Mouse (Mus musculus): ENCODE data around the gene Olfr62. TPM values are rescaled to one million over a fixed set of nuclear protein-coding genes. Genes with fewer than 3 reads are reported as not detected.

The Olfr62 gene
- polyA plus RNA-seq, 1 experiment from 2014 or later = not detected

- Histone ChIP-seq H3K36me3 (ENCODE audit: control insufficient read depth, insufficient read depth, low read length) (no peaks in the 10 kb centered on the region), H3K4me1 (ENCODE audit: control insufficient read depth, insufficient read depth, low read depth, low read length) (peaks cover 3% of the 10 kb centered on the region), H3K4me2 (ENCODE audit: low read length) (no peak overlapping the region), H3K9me3 (ENCODE audit: control insufficient read depth, low read length) (no peaks in the 10 kb centered on the region), H3K27ac (ENCODE audit: low read depth, low read length) (no peak overlapping the region), H3K4me3 (ENCODE audit: low read length) (no peak overlapping the region), H3K27me3 (replicated peaks; ENCODE audit: control insufficient read depth, insufficient read depth, low read length) (no peaks in the 10 kb centered on the region), H3K9ac (ENCODE audit: low read depth, low read length) (no peak overlapping the region)
- ATAC-seq = no peak
- 12% methylated on average over 2 of the region's 2 CpGs for WGBS
These were observed 13.5 kb upstream of the Olfr62 start for GRCm38 (mm10) chr4:118645234-118645633.

GRCm38 (mm10) chr4:118687086-118687485, 28.3 kb downstream of the Olfr62 start:
- Histone ChIP-seq H3K4me1 (ENCODE audit: control insufficient read depth, insufficient read depth, low read depth, low read length) (no peaks in the 10 kb centered on the region), H3K9me3 (ENCODE audit: control insufficient read depth, low read length) (no peaks in the 10 kb centered on the region), H3K36me3 (ENCODE audit: control insufficient read depth, insufficient read depth, low read length) (no peaks in the 10 kb centered on the region), H3K9ac (ENCODE audit: low read depth, low read length) (no peak overlapping the region), H3K4me3 (ENCODE audit: low read length) (no peak overlapping the region), H3K4me2 (ENCODE audit: low read length) (no peak overlapping the region), H3K27ac (ENCODE audit: low read depth, low read length) (no peak overlapping the region), H3K27me3 (replicated peaks; ENCODE audit: control insufficient read depth, insufficient read depth, low read length) (no peaks in the 10 kb centered on the region)
- WGBS = 81% methylated on average over 2 of the region's 2 CpGs
- ATAC-seq = no peak

- no peak within 1 kb of the TSS for H3K4me2 ChIP-seq (ENCODE audit: low read length)
- no peak for ATAC-seq
- H3K27me3 ChIP-seq (replicated peaks; ENCODE audit: control insufficient read depth, insufficient read depth, low read length) = no peaks in the 10 kb centered on the region
- H3K9ac ChIP-seq (ENCODE audit: low read depth, low read length) = no peak within 1 kb of the TSS
- no peaks in the 10 kb centered on the region for H3K4me1 ChIP-seq (ENCODE audit: control insufficient read depth, insufficient read depth, low read depth, low read length)
- H3K36me3 ChIP-seq (ENCODE audit: control insufficient read depth, insufficient read depth, low read length) = no peaks in the 10 kb centered on the region
- H3K4me3 ChIP-seq (ENCODE audit: low read length) = no peak within 1 kb of the TSS
- no peak within 1 kb of the TSS for H3K27ac ChIP-seq (ENCODE audit: low read depth, low read length)
- H3K9me3 ChIP-seq (ENCODE audit: control insufficient read depth, low read length) = no peaks in the 10 kb centered on the region
- WGBS = 46% methylated on average over 12 of the region's 12 CpGs
These were observed 33.7 kb downstream of the Olfr62 start, which contains the start of gene Olfr1342 for GRCm38 (mm10) chr4:118692412-118692973. Olfr1342 (minus strand) TSS chr4:118692756.

- H3K4me1 ChIP-seq (ENCODE audit: control insufficient read depth, insufficient read depth, low read depth, low read length) = no peaks in the 10 kb centered on the region
- H3K9ac ChIP-seq (ENCODE audit: low read depth, low read length) = no peak overlapping the region
- no peaks in the 10 kb centered on the region for H3K27me3 ChIP-seq (replicated peaks; ENCODE audit: control insufficient read depth, insufficient read depth, low read length)
- H3K4me3 ChIP-seq (ENCODE audit: low read length) = no peak overlapping the region
- H3K9me3 ChIP-seq (ENCODE audit: control insufficient read depth, low read length) = no peaks in the 10 kb centered on the region
- WGBS = 21% methylated on average over 2 of the region's 2 CpGs
- H3K36me3 ChIP-seq (ENCODE audit: control insufficient read depth, insufficient read depth, low read length) = no peaks in the 10 kb centered on the region
- no peak overlapping the region for H3K27ac ChIP-seq (ENCODE audit: low read depth, low read length)
- no peak overlapping the region for H3K4me2 ChIP-seq (ENCODE audit: low read length)
- peak; percentile 56; the same call in 1 of the 2 replicates for ATAC-seq
These were observed 35.1 kb downstream of the Olfr62 start for GRCm38 (mm10) chr4:118693812-118694211.

- Histone ChIP-seq H3K9me3 (ENCODE audit: control insufficient read depth, low read length) (no peaks in the 10 kb centered on the region), H3K4me3 (ENCODE audit: low read length) (no peak within 1 kb of the TSS), H3K4me1 (ENCODE audit: control insufficient read depth, insufficient read depth, low read depth, low read length) (no peaks in the 10 kb centered on the region), H3K27ac (ENCODE audit: low read depth, low read length) (no peak within 1 kb of the TSS), H3K4me2 (ENCODE audit: low read length) (no peak within 1 kb of the TSS), H3K27me3 (replicated peaks; ENCODE audit: control insufficient read depth, insufficient read depth, low read length) (no peaks in the 10 kb centered on the region), H3K36me3 (ENCODE audit: control insufficient read depth, insufficient read depth, low read length) (no peaks in the 10 kb centered on the region), H3K9ac (ENCODE audit: low read depth, low read length) (no peak within 1 kb of the TSS)
- ATAC-seq = no peak
- 82% methylated on average over 3 of the region's 3 CpGs for WGBS
These were observed 44.5 kb downstream of the Olfr62 start, which contains the start of gene Olfr1341 for GRCm38 (mm10) chr4:118703223-118703622. Olfr1341 (plus strand) TSS chr4:118703523.

GRCm38 (mm10) chr4:118708086-118708485, 49.3 kb downstream of the Olfr62 start:
- H3K9ac ChIP-seq (ENCODE audit: low read depth, low read length) = no peak overlapping the region
- H3K4me1 ChIP-seq (ENCODE audit: control insufficient read depth, insufficient read depth, low read depth, low read length) = no peaks in the 10 kb centered on the region
- WGBS = 85% methylated on average over 5 of the region's 5 CpGs
- H3K4me3 ChIP-seq (ENCODE audit: low read length) = no peak overlapping the region
- H3K9me3 ChIP-seq (ENCODE audit: control insufficient read depth, low read length) = no peaks in the 10 kb centered on the region
- no peaks in the 10 kb centered on the region for H3K27me3 ChIP-seq (replicated peaks; ENCODE audit: control insufficient read depth, insufficient read depth, low read length)
- no peaks in the 10 kb centered on the region for H3K36me3 ChIP-seq (ENCODE audit: control insufficient read depth, insufficient read depth, low read length)
- no peak overlapping the region for H3K27ac ChIP-seq (ENCODE audit: low read depth, low read length)
- no peak for ATAC-seq
- H3K4me2 ChIP-seq (ENCODE audit: low read length) = no peak overlapping the region

- H3K9ac ChIP-seq (ENCODE audit: low read depth, low read length) = no peak overlapping the region
- H3K27me3 ChIP-seq (replicated peaks; ENCODE audit: control insufficient read depth, insufficient read depth, low read length) = no peaks in the 10 kb centered on the region
- no peak overlapping the region for H3K4me3 ChIP-seq (ENCODE audit: low read length)
- no peaks in the 10 kb centered on the region for H3K4me1 ChIP-seq (ENCODE audit: control insufficient read depth, insufficient read depth, low read depth, low read length)
- H3K4me2 ChIP-seq (ENCODE audit: low read length) = no peak overlapping the region
- H3K36me3 ChIP-seq (ENCODE audit: control insufficient read depth, insufficient read depth, low read length) = no peaks in the 10 kb centered on the region
- no peak for ATAC-seq
- no peaks in the 10 kb centered on the region for H3K9me3 ChIP-seq (ENCODE audit: control insufficient read depth, low read length)
- H3K27ac ChIP-seq (ENCODE audit: low read depth, low read length) = no peak overlapping the region
- 15% methylated on average over 1 of the region's 1 CpGs for WGBS
These were observed 52.9 kb downstream of the Olfr62 start for GRCm38 (mm10) chr4:118711656-118712055.

Other genes with a start within 250 kb of the Olfr62 start
- 8.0 and 8.7 TPM in 2 replicates for gene Szt2, start 249.7 kb upstream of the Olfr62 start, polyA plus RNA-seq (2015; fragmentation: Nextera tagmentation; extraction: Ambion mirVana)
- 94.7 and 99.3 TPM in 2 replicates for gene Med8, start 249.6 kb upstream of the Olfr62 start, polyA plus RNA-seq (2015; fragmentation: Nextera tagmentation; extraction: Ambion mirVana)
- gene Elovl1, start 230.9 kb upstream of the Olfr62 start, polyA plus RNA-seq (2015; fragmentation: Nextera tagmentation; extraction: Ambion mirVana) = 36.5 and 36.6 TPM in 2 replicates
- 39.6 and 53.7 TPM in 2 replicates for gene Cdc20, start 221.6 kb upstream of the Olfr62 start, polyA plus RNA-seq (2015; fragmentation: Nextera tagmentation; extraction: Ambion mirVana)
- 0.27 and 0.31 TPM in 2 replicates for gene Mpl, start 201.4 kb upstream of the Olfr62 start, polyA plus RNA-seq (2015; fragmentation: Nextera tagmentation; extraction: Ambion mirVana)
- gene Tie1, start 168.9 kb upstream of the Olfr62 start, polyA plus RNA-seq (2015; fragmentation: Nextera tagmentation; extraction: Ambion mirVana) = 13.5 and 16.6 TPM in 2 replicates
- gene 2610528J11Rik, start 132.0 kb upstream of the Olfr62 start, polyA plus RNA-seq (2015; fragmentation: Nextera tagmentation; extraction: Ambion mirVana) = not detected in 2 replicates
- gene Tmem125, start 114.9 kb upstream of the Olfr62 start, polyA plus RNA-seq (2015; fragmentation: Nextera tagmentation; extraction: Ambion mirVana) = 0.16 and 0.30 TPM in 2 replicates
- 2.1 and 2.5 TPM in 2 replicates for gene Cfap57, start 38.2 kb upstream of the Olfr62 start, polyA plus RNA-seq (2015; fragmentation: Nextera tagmentation; extraction: Ambion mirVana)
- 83.0 and 91.8 TPM in 2 replicates for gene Ebna1bp2, start 38.2 kb upstream of the Olfr62 start, polyA plus RNA-seq (2015; fragmentation: Nextera tagmentation; extraction: Ambion mirVana)
- gene Olfr1342, start 33.8 kb downstream of the Olfr62 start, polyA plus RNA-seq (2015; fragmentation: Nextera tagmentation; extraction: Ambion mirVana) = not detected in 2 replicates
- gene Olfr1341, start 44.6 kb downstream of the Olfr62 start, polyA plus RNA-seq (2015; fragmentation: Nextera tagmentation; extraction: Ambion mirVana) = not detected in 2 replicates
- gene Olfr1340, start 61.2 kb downstream of the Olfr62 start, polyA plus RNA-seq (2015; fragmentation: Nextera tagmentation; extraction: Ambion mirVana) = not detected in 2 replicates
- not detected in 2 replicates for gene Olfr1339, start 73.2 kb downstream of the Olfr62 start, polyA plus RNA-seq (2015; fragmentation: Nextera tagmentation; extraction: Ambion mirVana)
- not detected in 2 replicates for gene Olfr1338, start 99.8 kb downstream of the Olfr62 start, polyA plus RNA-seq (2015; fragmentation: Nextera tagmentation; extraction: Ambion mirVana)
- not detected in 2 replicates for gene Olfr1337, start 123.6 kb downstream of the Olfr62 start, polyA plus RNA-seq (2015; fragmentation: Nextera tagmentation; extraction: Ambion mirVana)
- not detected in 2 replicates for gene Olfr1335, start 151.0 kb downstream of the Olfr62 start, polyA plus RNA-seq (2015; fragmentation: Nextera tagmentation; extraction: Ambion mirVana)
- not detected in 2 replicates for gene Olfr1333, start 177.3 kb downstream of the Olfr62 start, polyA plus RNA-seq (2015; fragmentation: Nextera tagmentation; extraction: Ambion mirVana)
- not detected in 2 replicates for gene Olfr1331, start 205.7 kb downstream of the Olfr62 start, polyA plus RNA-seq (2015; fragmentation: Nextera tagmentation; extraction: Ambion mirVana)
- gene Olfr1330, start 229.6 kb downstream of the Olfr62 start, polyA plus RNA-seq (2015; fragmentation: Nextera tagmentation; extraction: Ambion mirVana) = not detected in 2 replicates

Measured in hindbrain, embryonic 16.5 days (tissue).